Mouse (Mus musculus): Measurements from ENCODE around the gene Zfp712. TPM values are rescaled to one million over a fixed set of nuclear protein-coding genes. Genes with fewer than 3 reads are reported as not detected.
A peak's percentile ranks its signal among the peaks of the same experiment; 100 is the strongest.

Gene Zfp712
- total RNA-seq (2017) = 5.5 and 8.1 TPM in 2 replicates

DNA sequence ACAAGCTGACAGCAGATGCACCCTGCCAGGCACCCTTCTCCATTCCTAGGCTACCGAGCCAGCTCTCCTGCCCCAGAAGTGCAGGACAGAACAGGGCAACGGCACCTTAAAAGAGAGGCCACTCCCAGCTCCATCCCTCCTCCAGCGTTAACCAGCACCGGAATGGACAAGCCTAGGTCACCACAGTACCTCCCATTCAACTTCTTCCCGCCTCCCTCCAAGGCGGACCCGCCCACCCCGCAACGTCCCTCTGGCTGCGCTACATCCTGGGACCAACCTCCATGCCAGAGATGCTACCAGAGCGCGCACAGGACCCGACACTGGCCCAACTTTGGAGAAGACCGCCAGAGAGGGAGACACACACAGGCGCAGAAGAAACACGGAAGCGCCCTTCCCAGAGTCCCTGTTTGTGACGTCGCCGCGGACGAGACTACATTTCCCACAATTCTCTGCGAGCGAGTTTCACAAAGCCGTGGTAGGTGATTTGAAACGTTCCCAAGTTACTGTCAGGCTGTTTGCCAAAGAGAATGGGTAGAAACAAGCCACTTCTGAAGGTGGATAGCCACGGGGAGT is at the start of gene Zfp712:
Zfp712 (minus strand) TSS at position 385 of the 573 bp plus-strand sequence.
- peak; percentile 96 to 97 for ATAC-seq (replicated peaks in 1 of 2; ENCODE audit: insufficient read depth in 1 of 2, low FRiP score in 2 of 2, low TSS enrichment in 1 of 2, low read depth in 1 of 2, poor library complexity in 2 of 2, severe bottlenecking in 2 of 2)

DNA sequence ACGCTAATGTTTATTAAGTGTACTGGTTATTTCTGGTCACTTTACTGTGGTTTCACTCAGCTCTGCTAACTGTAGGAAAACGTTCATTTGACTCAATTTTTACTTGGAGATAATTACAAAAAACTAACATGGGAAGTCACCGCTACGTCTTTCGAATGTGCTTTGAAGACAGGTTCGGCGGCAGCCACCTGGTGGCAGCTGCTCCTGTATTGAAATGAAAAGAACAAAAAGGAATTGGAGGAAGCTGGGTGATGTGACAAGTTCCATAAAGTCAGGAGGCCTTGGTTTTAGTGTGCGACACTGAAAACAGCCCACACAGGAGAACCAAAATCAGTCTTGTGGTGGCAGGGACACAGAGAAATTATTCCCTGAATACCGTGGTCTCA is 47.8 kb upstream of the Zfp712 start:
- peak; percentile 79 to 86 for ATAC-seq (replicated peaks in 1 of 2; ENCODE audit: insufficient read depth in 1 of 2, low FRiP score in 2 of 2, low TSS enrichment in 1 of 2, low read depth in 1 of 2, poor library complexity in 2 of 2, severe bottlenecking in 2 of 2)

DNA sequence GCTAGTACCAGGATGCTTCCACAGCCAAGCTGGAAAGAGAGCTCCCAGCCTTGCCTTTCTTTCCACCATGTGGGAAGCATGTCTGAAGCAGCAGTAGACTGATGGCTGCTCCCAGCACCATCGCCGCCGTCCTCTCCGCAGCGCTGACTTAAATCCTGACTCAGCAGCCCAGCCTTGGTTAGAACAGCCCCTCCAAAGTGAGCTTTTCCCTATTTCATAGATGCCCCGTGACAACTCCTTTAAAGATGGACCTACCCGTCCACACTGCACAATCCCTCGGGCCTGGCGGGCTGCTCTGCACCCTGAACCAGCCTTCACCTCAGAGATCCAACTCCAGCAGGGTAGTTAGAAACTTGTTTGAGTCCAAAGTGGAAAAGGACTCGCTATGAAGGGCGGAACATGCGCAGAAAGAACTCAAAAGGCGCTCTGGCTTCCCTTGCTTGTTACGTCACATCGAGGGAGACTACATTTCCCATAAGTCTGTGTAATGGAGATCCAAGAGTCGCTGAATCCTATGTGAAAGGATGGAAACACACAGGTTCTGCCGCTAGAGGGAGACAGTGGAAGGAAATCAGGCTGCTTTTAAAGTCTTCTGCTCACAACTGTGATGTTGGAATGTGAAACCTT is 47.3 kb upstream of the Zfp712 start, which contains the start of gene Gm28557:
Gm28557 (minus strand) TSS at position 411 of the 627 bp plus-strand sequence.
- ATAC-seq (replicated peaks in 1 of 2; ENCODE audit: insufficient read depth in 1 of 2, low FRiP score in 2 of 2, low TSS enrichment in 1 of 2, low read depth in 1 of 2, poor library complexity in 2 of 2, severe bottlenecking in 2 of 2) = peak; percentile 97

DNA sequence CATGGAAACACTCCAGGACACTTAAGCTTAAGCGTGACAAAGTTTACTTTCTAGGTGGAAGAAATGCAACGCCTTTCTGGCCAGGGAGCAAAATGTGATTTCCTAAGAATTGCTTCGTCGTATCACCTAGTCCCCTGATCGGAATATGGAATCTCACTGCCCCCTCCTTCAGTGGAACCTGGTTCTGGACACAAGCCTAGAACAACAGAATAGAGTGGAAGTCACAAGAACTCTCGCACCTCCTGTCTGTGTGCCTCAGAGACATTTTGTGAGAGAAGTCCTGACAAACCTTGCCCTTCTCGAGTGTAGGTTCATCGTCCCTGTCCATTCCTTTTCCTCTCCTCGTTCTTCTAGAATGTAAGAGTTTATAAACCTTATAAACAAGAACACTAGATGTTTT is 46.7 kb upstream of the Zfp712 start:
- ATAC-seq (replicated peaks in 1 of 2; ENCODE audit: insufficient read depth in 1 of 2, low FRiP score in 2 of 2, low TSS enrichment in 1 of 2, low read depth in 1 of 2, poor library complexity in 2 of 2, severe bottlenecking in 2 of 2) = no peak

DNA sequence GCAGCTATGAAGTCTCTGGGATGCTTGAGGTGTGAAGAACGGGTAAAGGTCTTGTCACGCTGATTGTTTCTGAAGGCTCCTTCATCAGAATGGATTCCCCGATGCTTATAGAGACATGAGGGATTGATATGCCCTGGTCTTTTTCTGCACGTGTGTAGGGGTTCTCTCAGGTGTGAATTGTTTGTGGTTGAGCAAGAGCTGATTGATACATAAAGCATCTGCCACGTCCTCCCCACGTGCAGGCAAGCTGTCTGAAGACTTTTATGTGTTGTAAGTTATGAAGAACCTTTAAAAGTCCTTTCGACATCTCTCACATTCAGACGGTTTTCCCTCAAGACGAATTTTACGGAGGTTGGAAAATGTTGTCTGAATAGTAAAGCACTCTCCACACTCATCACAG is 36.9 kb upstream of the Zfp712 start, which contains the start of gene Zfp708:
Zfp708 (minus strand) TSS at position 101 of the 400 bp plus-strand sequence.
- ATAC-seq (replicated peaks in 1 of 2; ENCODE audit: insufficient read depth in 1 of 2, low FRiP score in 2 of 2, low TSS enrichment in 1 of 2, low read depth in 1 of 2, poor library complexity in 2 of 2, severe bottlenecking in 2 of 2) = no peak

DNA sequence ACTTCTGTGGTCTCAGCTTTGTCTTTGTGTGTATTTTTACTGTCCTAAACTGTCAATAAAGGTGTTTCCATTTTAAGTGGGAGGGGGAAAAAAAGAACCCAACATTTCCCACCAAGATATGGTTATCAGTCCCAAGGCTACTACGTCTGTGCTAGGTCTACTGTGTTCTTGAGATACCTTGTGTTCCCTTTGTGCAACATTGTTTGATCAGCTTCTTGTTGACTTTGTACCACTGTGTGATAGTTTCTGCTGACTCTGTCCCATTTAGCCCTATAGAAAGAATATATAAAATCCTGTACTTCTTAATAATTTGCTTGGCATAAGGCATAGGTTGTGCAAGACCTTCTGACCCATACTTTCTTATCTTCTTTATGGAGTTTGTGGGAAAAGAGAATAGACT is 29.2 kb upstream of the Zfp712 start:
- no peak for ATAC-seq (replicated peaks in 1 of 2; ENCODE audit: insufficient read depth in 1 of 2, low FRiP score in 2 of 2, low TSS enrichment in 1 of 2, low read depth in 1 of 2, poor library complexity in 2 of 2, severe bottlenecking in 2 of 2)

DNA sequence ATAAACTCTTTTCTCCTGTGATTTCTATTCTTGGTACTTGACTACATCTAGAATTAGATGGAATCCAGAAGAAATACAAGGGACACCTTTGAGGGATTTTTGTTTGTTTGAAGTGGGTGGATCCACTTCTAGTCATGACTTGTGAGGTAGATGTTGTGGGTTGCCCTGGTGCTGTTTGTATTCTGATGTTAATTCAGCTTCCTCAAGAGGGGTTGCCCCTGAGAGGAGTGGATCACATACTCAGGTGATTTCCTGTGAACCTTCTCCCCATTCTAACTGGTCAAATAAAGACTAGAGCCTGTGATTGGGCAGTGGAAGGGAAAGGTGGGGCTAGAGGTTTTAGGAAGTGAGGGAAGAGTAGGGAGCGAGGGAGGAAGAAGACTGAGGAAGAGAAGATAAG is 21.0 kb upstream of the Zfp712 start:
- no peak for ATAC-seq (replicated peaks in 1 of 2; ENCODE audit: insufficient read depth in 1 of 2, low FRiP score in 2 of 2, low TSS enrichment in 1 of 2, low read depth in 1 of 2, poor library complexity in 2 of 2, severe bottlenecking in 2 of 2)

DNA sequence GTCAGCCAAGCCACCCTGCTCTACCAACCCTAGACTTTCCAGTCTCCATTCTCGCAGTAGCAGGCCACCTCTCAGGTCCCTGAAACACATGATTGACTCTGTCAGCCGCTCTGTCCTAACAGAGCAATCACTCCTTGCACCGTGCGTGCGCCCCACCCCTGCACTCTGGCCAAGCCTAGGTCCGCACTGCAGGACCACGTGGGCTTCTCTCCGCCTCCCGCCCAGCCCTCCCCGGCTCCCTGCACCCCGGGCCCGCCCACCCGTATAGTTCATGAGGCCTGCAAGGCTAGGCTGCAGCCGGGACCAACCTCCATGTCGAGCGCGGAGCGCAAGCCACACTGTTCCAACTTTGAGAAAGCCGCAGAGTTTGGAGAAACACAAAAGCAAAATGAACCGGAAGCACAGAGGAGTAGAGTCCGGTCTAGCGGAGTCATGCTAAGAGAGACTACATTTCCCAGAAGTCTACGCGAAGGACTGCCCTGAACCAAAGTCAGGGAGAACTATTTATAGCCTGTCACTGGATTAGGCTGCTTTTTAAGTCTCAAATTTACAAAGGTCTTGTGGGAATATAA is 20.3 kb upstream of the Zfp712 start:
- ATAC-seq (replicated peaks in 1 of 2; ENCODE audit: insufficient read depth in 1 of 2, low FRiP score in 2 of 2, low TSS enrichment in 1 of 2, low read depth in 1 of 2, poor library complexity in 2 of 2, severe bottlenecking in 2 of 2) = peak; percentile 93 to 94

DNA sequence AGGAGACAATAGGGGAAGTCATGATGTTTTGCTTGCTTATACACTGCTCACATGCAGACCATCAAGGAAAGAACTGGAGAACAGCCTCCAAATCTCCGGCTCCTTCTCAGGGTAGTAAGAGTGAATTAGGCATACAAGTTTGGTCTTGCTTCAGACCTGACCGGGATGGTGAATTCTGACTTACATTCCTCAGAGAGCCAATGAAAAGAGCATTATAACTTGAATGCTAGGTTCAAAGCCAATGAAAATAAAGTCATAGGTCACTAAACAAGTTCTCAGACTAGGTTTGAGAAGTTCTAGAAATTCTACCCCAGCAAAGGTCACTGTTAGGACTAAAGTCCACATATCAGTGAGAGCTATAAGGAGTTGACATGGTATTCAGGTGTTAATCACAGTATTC is 16.3 kb upstream of the Zfp712 start:
- no peak for ATAC-seq (replicated peaks in 1 of 2; ENCODE audit: insufficient read depth in 1 of 2, low FRiP score in 2 of 2, low TSS enrichment in 1 of 2, low read depth in 1 of 2, poor library complexity in 2 of 2, severe bottlenecking in 2 of 2)

DNA sequence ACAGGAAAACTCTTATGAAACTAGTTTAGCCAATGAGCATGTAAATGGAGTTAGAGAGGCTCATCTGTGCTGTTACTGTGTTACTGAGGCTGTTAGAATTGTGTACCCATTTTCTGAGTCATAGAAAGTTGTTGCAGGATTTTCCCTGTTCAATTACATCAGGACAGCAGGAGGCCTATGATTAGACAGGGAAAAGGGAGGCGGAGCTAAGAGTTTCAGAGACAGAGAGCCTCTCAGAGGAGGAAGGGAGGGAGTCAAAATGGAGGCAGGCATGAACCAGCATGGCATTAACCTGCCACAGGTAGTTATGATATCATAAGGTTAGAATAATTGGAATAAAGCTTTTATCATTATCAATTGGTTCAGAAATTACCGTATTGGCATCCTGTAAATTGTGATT is 11.8 kb upstream of the Zfp712 start:
- ATAC-seq (replicated peaks in 1 of 2; ENCODE audit: insufficient read depth in 1 of 2, low FRiP score in 2 of 2, low TSS enrichment in 1 of 2, low read depth in 1 of 2, poor library complexity in 2 of 2, severe bottlenecking in 2 of 2) = no peak

DNA sequence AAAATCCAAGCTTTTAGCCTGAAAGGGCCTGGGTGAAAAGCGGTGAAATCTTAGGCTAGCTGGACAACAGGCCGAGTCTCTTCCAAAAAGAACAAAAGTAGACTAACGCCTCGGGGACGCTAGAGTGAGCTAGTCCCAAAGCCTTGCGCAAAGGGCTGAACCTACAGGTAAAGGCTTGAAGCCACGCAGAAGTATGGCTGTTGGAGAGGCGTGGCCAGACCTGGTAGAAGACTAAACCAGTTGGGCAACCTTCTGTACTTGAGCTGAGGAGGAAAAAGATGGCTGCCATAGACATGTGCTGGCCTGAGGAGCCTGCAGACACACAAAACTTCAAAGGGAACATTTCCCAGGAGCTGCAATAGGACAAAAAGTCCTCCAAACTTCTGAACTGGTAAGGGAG is 4.4 kb upstream of the Zfp712 start:
- no peak for ATAC-seq (replicated peaks in 1 of 2; ENCODE audit: insufficient read depth in 1 of 2, low FRiP score in 2 of 2, low TSS enrichment in 1 of 2, low read depth in 1 of 2, poor library complexity in 2 of 2, severe bottlenecking in 2 of 2)

DNA sequence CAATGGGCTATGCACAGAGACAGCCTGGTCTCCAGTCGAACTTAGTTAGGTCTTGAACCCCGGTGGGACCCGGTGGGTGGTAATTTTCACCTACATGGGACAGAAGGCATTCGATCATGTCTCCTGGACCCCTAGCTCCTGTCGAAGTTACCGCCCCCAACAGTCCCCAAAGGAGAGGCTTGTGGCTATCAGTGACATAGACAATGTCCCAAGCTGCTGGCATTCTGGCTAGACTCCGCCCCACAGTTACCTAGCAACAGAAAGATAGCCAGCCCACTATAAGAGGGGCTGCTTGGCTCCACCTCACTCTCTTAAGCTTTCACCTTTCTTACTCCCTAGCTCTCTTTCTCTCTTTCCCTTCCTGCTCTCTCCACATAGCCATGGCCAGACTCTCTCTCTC is 1.5 kb upstream of the Zfp712 start:
- no peak for ATAC-seq (replicated peaks in 1 of 2; ENCODE audit: insufficient read depth in 1 of 2, low FRiP score in 2 of 2, low TSS enrichment in 1 of 2, low read depth in 1 of 2, poor library complexity in 2 of 2, severe bottlenecking in 2 of 2)

DNA sequence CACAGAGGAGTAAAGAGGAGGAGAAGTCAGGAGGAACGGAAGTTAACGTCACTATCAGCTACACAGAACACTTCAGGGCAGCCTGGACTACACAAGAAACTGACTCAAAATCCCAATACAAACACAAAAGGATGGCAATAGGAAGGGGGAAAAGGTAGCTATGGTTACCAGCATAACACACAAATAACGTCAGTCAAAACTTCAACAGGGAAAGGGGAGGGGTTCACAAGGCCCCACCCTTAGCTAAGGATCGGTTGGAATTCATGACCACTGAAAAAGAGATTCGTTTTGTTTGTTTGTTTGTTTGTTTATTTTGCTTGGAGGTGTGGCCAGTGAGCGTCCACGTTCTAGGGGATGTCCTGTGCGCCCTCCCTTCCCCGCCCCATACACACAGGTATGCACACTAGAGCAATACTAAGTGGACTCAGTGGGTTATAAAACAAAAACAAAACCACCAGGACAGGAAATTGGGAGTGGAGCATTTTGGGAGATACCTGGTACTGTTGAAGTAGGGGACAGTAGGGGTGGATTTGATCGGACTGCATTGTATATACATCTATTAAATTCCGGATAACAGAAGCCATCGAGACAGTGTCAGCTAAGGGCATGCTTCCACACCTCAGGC is 697 bp downstream of the Zfp712 start:
- ATAC-seq (replicated peaks in 1 of 2; ENCODE audit: insufficient read depth in 1 of 2, low FRiP score in 2 of 2, low TSS enrichment in 1 of 2, low read depth in 1 of 2, poor library complexity in 2 of 2, severe bottlenecking in 2 of 2) = peak; percentile 14 to 30; a peak in 2 of 4 replicates

Other genes starting within 250 kb of the Zfp712 start
- gene Gm10767, start 156.3 kb downstream of the Zfp712 start, total RNA-seq (2017) = 0.94 TPM in 1 of 2 replicates, not detected in the other
- gene Zfp708, start 36.8 kb upstream of the Zfp712 start, total RNA-seq (2017) = 7.6 and 10.3 TPM in 2 replicates
- gene Gm28557, start 47.4 kb upstream of the Zfp712 start, total RNA-seq (2017) = 0.20 and 9.9 TPM in 2 replicates
- 0.38 and 0.89 TPM in 2 replicates for gene Rslcan18, start 55.1 kb upstream of the Zfp712 start, total RNA-seq (2017)
- gene Zfp759, start 60.5 kb upstream of the Zfp712 start, total RNA-seq (2017) = 7.3 and 8.3 TPM in 2 replicates
- 10.2 and 13.9 TPM in 2 replicates for gene Rsl1, start 112.0 kb upstream of the Zfp712 start, total RNA-seq (2017)
- 4.4 and 6.6 TPM in 2 replicates for gene Zfp455, start 133.3 kb upstream of the Zfp712 start, total RNA-seq (2017)
- gene Zfp458, start 217.3 kb upstream of the Zfp712 start, total RNA-seq (2017) = 3.6 and 5.8 TPM in 2 replicates
- gene Zfp457, start 245.3 kb upstream of the Zfp712 start, total RNA-seq (2017) = 1.5 TPM in 1 of 2 replicates, not detected in the other